Mouse (Mus musculus) neutrophil, adult 65 days (primary cell): ENCODE results near the gene Lgr6. TPM values are rescaled to one million over a fixed set of nuclear protein-coding genes. Genes with fewer than 3 reads are reported as not detected.

ENCODE experiments used
- total RNA-seq: library from RNA; stranded (reverse); gene quantifications from 2 replicates; pipeline ENCODE4 v1.2.4, GENCODE M21; 2023

Lgr6 gene
- not detected in 2 replicates for total RNA-seq

GRCm38 (mm10) chr1:135105124-135105523, at the start of gene Lgr6:
Lgr6 (minus strand) TSS chr1:135105276.

GRCm38 (mm10) chr1:135146077-135146945, 41.2 kb upstream of the Lgr6 start, which contains the start of gene Arl8a:
Arl8a (plus strand) TSS chr1:135146824.

DNA sequence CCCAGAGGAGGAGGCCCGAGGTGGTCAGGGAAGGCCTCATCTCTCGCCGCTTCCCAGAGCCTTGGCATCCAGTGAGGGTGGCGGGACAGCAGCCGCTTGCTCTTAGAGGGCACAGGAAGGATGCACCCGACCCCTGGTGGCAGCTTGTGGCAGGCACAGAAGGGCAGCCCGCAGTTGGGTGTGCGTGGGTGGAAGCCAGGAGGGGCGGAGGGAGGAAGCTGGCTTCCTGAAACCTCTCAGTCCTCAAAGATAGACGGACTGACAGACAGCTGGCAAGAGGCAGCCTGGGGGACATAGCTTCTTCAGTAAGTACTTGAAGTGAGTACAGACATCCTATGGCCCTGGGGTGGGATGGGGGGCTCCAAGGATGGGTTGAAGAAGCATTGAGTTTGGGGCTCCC, 27.4 kb upstream of the Lgr6 start, which contains the start of gene Ptpn7:
TSS of gene Ptpn7 (plus strand) at position 228 of the 400 bp plus-strand sequence.

DNA sequence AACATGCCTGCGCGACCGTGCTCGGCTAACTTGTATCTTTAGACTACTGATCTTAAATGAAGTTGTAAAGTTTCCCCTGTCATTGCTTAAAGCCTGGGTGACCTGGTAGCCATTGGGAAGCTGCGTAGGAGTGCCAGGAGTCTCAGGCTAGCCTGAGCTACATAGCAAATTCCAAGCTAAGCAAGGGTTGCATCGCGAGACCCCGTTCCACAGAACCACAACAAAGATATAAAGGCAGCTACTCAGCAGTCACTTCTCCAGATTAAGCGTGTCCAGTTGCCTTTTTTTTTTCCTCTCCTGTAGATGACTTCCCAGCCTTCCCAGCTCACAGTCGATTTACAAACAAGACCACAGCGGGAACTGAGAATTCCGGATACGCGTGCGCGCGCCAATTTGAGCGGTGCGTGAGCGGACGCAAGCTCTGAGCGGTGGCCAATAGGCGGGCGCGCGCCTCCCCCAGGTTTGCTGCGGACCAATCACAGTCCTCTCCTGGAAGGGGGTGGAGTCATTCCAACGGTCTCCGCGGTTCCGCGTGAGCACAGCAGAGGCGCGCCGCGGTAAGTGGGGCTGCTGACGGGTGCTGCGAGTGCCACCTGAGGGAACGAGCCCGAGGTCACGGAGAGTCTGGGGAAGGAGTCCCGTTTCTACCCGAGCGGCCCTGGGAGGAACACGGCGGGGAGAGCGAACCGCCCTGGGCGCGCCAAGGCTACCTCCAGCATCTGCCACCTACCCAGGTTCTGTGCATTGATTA, 142.8 kb downstream of the Lgr6 start, which contains the start of gene Ube2t:
TSS of gene Ube2t (plus strand) at position 513 of the 751 bp plus-strand sequence.

GRCm38 (mm10) chr1:134955637-134956176, 149.4 kb downstream of the Lgr6 start, which contains the start of gene Ppp1r12b:
Ppp1r12b (minus strand) TSS chr1:134955942.

Other genes starting within 250 kb of the Lgr6 start
- 9.3 and 13.0 TPM in 2 replicates for gene Ppp1r12b, start 149.3 kb downstream of the Lgr6 start, total RNA-seq
- gene Ube2t, start 142.7 kb downstream of the Lgr6 start, total RNA-seq: 11.6 and 11.8 TPM in 2 replicates
- gene Ptpn7, start 27.4 kb upstream of the Lgr6 start, total RNA-seq: 52.8 and 54.5 TPM in 2 replicates
- gene Arl8a, start 41.5 kb upstream of the Lgr6 start, total RNA-seq: 105 and 113 TPM in 2 replicates
- not detected in 2 replicates for gene Gpr37l1, start 62.4 kb upstream of the Lgr6 start, total RNA-seq
- not detected in 2 replicates for gene Elf3, start 153.3 kb upstream of the Lgr6 start, total RNA-seq
- 136 and 152 TPM in 2 replicates for gene Rnpep, start 178.8 kb upstream of the Lgr6 start, total RNA-seq
- gene Timm17a, start 208.5 kb upstream of the Lgr6 start, total RNA-seq: 21.8 and 31.5 TPM in 2 replicates
- gene Lmod1, start 219.5 kb upstream of the Lgr6 start, total RNA-seq: not detected in 2 replicates